Mouse (Mus musculus) liver, embryonic 13.5 days (tissue): ENCODE measurements around the gene Wnt9a. TPM values are rescaled to one million over a fixed set of nuclear protein-coding genes. Genes with fewer than 3 reads are reported as not detected.
"Not testable (repeated sequence)": the region's sequence is repeated elsewhere in the genome, so short reads cannot be mapped to it uniquely, and the experiment has no call there.

Experiments
- ATAC-seq: fragments of 200-750 bp; cut with Nextera tagmentation; 2 replicates; pipeline ENCODE4 v1.8.0; 2017; ENCODE audit warnings: low read depth, mild to moderate bottlenecking, moderate number of reproducible peaks, moderate library complexity
- DNase-seq: peaks from one replicate; pipeline ENCODE4 v3.0.0; 2022
- H3K27ac ChIP-seq: fragments of 300-500 bp; sonication (generic); 2 replicates; pipeline ENCODE4 v1.5.1; 2015; ENCODE audit warnings: moderate library complexity, mild to moderate bottlenecking, inconsistent platforms
- H3K27me3 ChIP-seq: fragments of 300-500 bp; sonication (generic); 2 replicates; pipeline ENCODE4 v1.6.1; 2015; ENCODE audit warnings: mild to moderate bottlenecking, inconsistent platforms
- H3K36me3 ChIP-seq: fragments of 300-500 bp; sonication (generic); 2 replicates; pipeline ENCODE4 v1.6.1; 2015; ENCODE audit warnings: mild to moderate bottlenecking, inconsistent platforms
- H3K4me1 ChIP-seq: fragments of 300-500 bp; sonication (generic); replicated peaks from 2 replicates; pipeline ENCODE4 v1.6.1; 2015; ENCODE audit warnings: inconsistent platforms
- H3K4me2 ChIP-seq: fragments of 300-500 bp; sonication (generic); 2 replicates; pipeline ENCODE4 v1.6.1; 2015; ENCODE audit warnings: inconsistent platforms, mild to moderate bottlenecking, moderate library complexity
- H3K4me3 ChIP-seq: fragments of 300-500 bp; sonication (generic); replicated peaks from 2 replicates; pipeline ENCODE4 v1.5.1; 2015; ENCODE audit warnings: mild to moderate bottlenecking, inconsistent platforms
- H3K9ac ChIP-seq: fragments of 300-500 bp; sonication (generic); 2 replicates; pipeline ENCODE4 v1.6.1; 2015; ENCODE audit warnings: mild to moderate bottlenecking, inconsistent platforms
- H3K9me3 ChIP-seq: fragments of 300-500 bp; sonication (generic); replicated peaks from 2 replicates; pipeline ENCODE4 v1.6.1; 2016; ENCODE audit warnings: inconsistent platforms
- whole genome bisulfite sequencing: fragments of 180-500 bp; shearing (Covaris S2); methylation state at CpG from one replicate; pipeline ENCODE4 v1.1.7; 2015; ENCODE audit not compliant: insufficient replicate concordance; 5-methylcytosine and 5-hydroxymethylcytosine counted together
- microRNA-seq: library from miRNA; unstranded; fragments of <30 nt; microRNA quantifications from one replicate; pipeline ENCODE4, GENCODE M21; 2016
- polyA plus RNA-seq: library from polyadenylated mRNA; unstranded; fragments of >200 nt; fragmentation: Nextera tagmentation; extraction: Ambion mirVana; gene quantifications from 2 replicates; pipeline ENCODE4 v1.2.1, GENCODE M21; 2015

The Wnt9a gene
- polyA plus RNA-seq, 1 experiment from 2014 or later, result 0.22 TPM

GRCm38 (mm10) chr11:59367955-59368354, 61.2 kb downstream of the Wnt9a start:
- 66% methylated on average over 4 of the region's 4 CpGs for WGBS
- not testable (repeated sequence) for H3K27me3 ChIP-seq, H3K36me3 ChIP-seq, H3K27ac ChIP-seq, H3K4me1 ChIP-seq, ATAC-seq, H3K9me3 ChIP-seq, DNase-seq, H3K4me3 ChIP-seq, H3K4me2 ChIP-seq, H3K9ac ChIP-seq

GRCm38 (mm10) chr11:59369848-59370247, 63.1 kb downstream of the Wnt9a start:
- Histone ChIP-seq H3K27me3 (0 out of 2 replicates have a peak, but pooled peaks cover 3% of the 10 kb centered on the region), H3K4me3 (no peak overlapping the region), H3K4me1 (no peaks in the 10 kb centered on the region), H3K36me3 (no peaks in the 10 kb centered on the region), H3K9me3 (no peaks in the 10 kb centered on the region), H3K4me2 (no peak overlapping the region), H3K9ac (no peak overlapping the region), H3K27ac (no peak overlapping the region)
- 52% methylated on average over 11 of the region's 11 CpGs for WGBS
- ATAC-seq, result no peak
- DNase-seq, result no peak

GRCm38 (mm10) chr11:59375475-59375874, 68.7 kb downstream of the Wnt9a start, which contains the start of gene Prss38:
Gene Prss38, minus strand, starts transcription at chr11:59375657.
- Histone ChIP-seq H3K4me2 (no peak within 1 kb of the TSS), H3K9ac (no peak within 1 kb of the TSS), H3K4me1 (no peaks in the 10 kb centered on the region), H3K36me3 (no peaks in the 10 kb centered on the region), H3K27ac (no peak within 1 kb of the TSS), H3K27me3 (0 out of 2 replicates have a peak, but pooled peaks cover 3% of the 10 kb centered on the region), H3K9me3 (no peaks in the 10 kb centered on the region), H3K4me3 (no peak within 1 kb of the TSS)
- ATAC-seq (no peak; the same call in 1 of the 2 replicates), DNase-seq (no peak)
- 65% methylated on average over 16 of the region's 16 CpGs for WGBS

- Histone ChIP-seq H3K4me3 (no peak overlapping the region), H3K27ac (no peak overlapping the region), H3K9me3 (no peaks in the 10 kb centered on the region), H3K27me3 (no peaks in the 10 kb centered on the region), H3K9ac (no peak overlapping the region), H3K36me3 (no peaks in the 10 kb centered on the region), H3K4me1 (no peaks in the 10 kb centered on the region), H3K4me2 (no peak overlapping the region)
- no peak for ATAC-seq
- 62% methylated on average over 3 of the region's 3 CpGs for WGBS
- no peak for DNase-seq
Measured at GRCm38 (mm10) chr11:59377999-59378398, 71.3 kb downstream of the Wnt9a start.

- Histone ChIP-seq H3K27ac (no peak overlapping the region), H3K4me3 (no peak overlapping the region), H3K9me3 (no peaks in the 10 kb centered on the region), H3K4me2 (no peak overlapping the region), H3K9ac (no peak overlapping the region), H3K4me1 (peaks cover 2% of the 10 kb centered on the region; the same call in 1 of the 2 replicates), H3K36me3 (no peaks in the 10 kb centered on the region), H3K27me3 (no peaks in the 10 kb centered on the region)
- DNase-seq, result no peak
- no peak for ATAC-seq
Measured at GRCm38 (mm10) chr11:59379547-59379946, 72.8 kb downstream of the Wnt9a start.

Small RNA genes within 50 kb of the gene (microRNA-seq; reads per million reads assigned to microRNA genes)
- not detected for gene Gm24756

Other genes with a start within 250 kb of the Wnt9a start
- gene Obscn, start 170.5 kb upstream of the Wnt9a start, polyA plus RNA-seq, result 0.23 and 0.35 TPM in 2 replicates
- 12.6 and 13.9 TPM in 2 replicates for gene Iba57, start 143.2 kb upstream of the Wnt9a start, polyA plus RNA-seq
- gene Gjc2, start 123.7 kb upstream of the Wnt9a start, polyA plus RNA-seq, result 0.05 and 0.07 TPM in 2 replicates
- gene Guk1, start 114.7 kb upstream of the Wnt9a start, polyA plus RNA-seq, result 71.2 and 76.4 TPM in 2 replicates
- gene Mrpl55, start 104.4 kb upstream of the Wnt9a start, polyA plus RNA-seq, result 69.6 and 75.8 TPM in 2 replicates
- 26.2 and 26.8 TPM in 2 replicates for gene 2310033P09Rik, start 98.6 kb upstream of the Wnt9a start, polyA plus RNA-seq
- 275 and 317 TPM in 2 replicates for gene Arf1, start 78.7 kb upstream of the Wnt9a start, polyA plus RNA-seq
- 0.05 TPM in 1 of 2 replicates, not detected in the other for gene Wnt3a, start 16.2 kb upstream of the Wnt9a start, polyA plus RNA-seq
- not detected in 2 replicates for gene Prss38, start 68.7 kb downstream of the Wnt9a start, polyA plus RNA-seq
- 5.2 and 5.3 TPM in 2 replicates for gene Jmjd4, start 143.1 kb downstream of the Wnt9a start, polyA plus RNA-seq
- 26.8 and 31.0 TPM in 2 replicates for gene Snap47, start 144.3 kb downstream of the Wnt9a start, polyA plus RNA-seq
- gene Zfp867, start 165.5 kb downstream of the Wnt9a start, polyA plus RNA-seq, result 1.1 and 1.8 TPM in 2 replicates
- 4.6 and 5.6 TPM in 2 replicates for gene Zkscan17, start 219.8 kb downstream of the Wnt9a start, polyA plus RNA-seq
- 0.27 and 0.46 TPM in 2 replicates for gene Nlrp3, start 234.6 kb downstream of the Wnt9a start, polyA plus RNA-seq